Mouse (Mus musculus): Measurements from ENCODE around the gene Lct. TPM values are rescaled to one million over a fixed set of nuclear protein-coding genes. Genes with fewer than 3 reads are reported as not detected.
"Not testable (repeated sequence)": the region's sequence is repeated elsewhere in the genome, so short reads cannot be mapped to it uniquely, and the experiment has no call there.

The Lct gene
- polyA plus RNA-seq, 1 experiment: not detected

- no peak for TF ChIP-seq CTCF (IDR thresholded peaks at IDR 0.05; ENCODE audit: insufficient read depth, low read depth, low read length)
- TF ChIP-seq POLR2A (IDR thresholded peaks at IDR 0.05; ENCODE audit: insufficient read depth, low read depth, low read length): no peak
- Histone ChIP-seq H3K4me1 (ENCODE audit: control insufficient read depth, insufficient read depth, low read length) (peaks cover 5% of the 10 kb centered on the region; the same call in 1 of the 2 replicates), H3K4me3 (ENCODE audit: insufficient read depth, low read depth, low read length) (no peak overlapping the region), H3K27ac (ENCODE audit: insufficient read depth, low read depth, low read length) (no peak overlapping the region)
- 23% methylated on average over 3 of the region's 3 CpGs for WGBS
Measured at GRCm38 (mm10) chr1:128357452-128357851, 29.3 kb upstream of the Lct start.

GRCm38 (mm10) chr1:128353092-128353491, 25.0 kb upstream of the Lct start:
- TF ChIP-seq POLR2A (IDR thresholded peaks at IDR 0.05; ENCODE audit: insufficient read depth, low read depth, low read length) (no peak), CTCF (IDR thresholded peaks at IDR 0.05; ENCODE audit: insufficient read depth, low read depth, low read length) (no peak)
- no peak overlapping the region for H3K4me3 ChIP-seq (ENCODE audit: insufficient read depth, low read depth, low read length)
- no peak overlapping the region for H3K27ac ChIP-seq (ENCODE audit: insufficient read depth, low read depth, low read length)
- no peaks in the 10 kb centered on the region for H3K4me1 ChIP-seq (ENCODE audit: control insufficient read depth, insufficient read depth, low read length)
- 95% methylated on average over 3 of the region's 3 CpGs for WGBS

- TF ChIP-seq POLR2A (IDR thresholded peaks at IDR 0.05; ENCODE audit: insufficient read depth, low read depth, low read length) (no peak), CTCF (IDR thresholded peaks at IDR 0.05; ENCODE audit: insufficient read depth, low read depth, low read length) (no peak)
- Histone ChIP-seq H3K4me3 (ENCODE audit: insufficient read depth, low read depth, low read length) (no peak overlapping the region), H3K27ac (ENCODE audit: insufficient read depth, low read depth, low read length) (no peak overlapping the region), H3K4me1 (ENCODE audit: control insufficient read depth, insufficient read depth, low read length) (no peaks in the 10 kb centered on the region)
- 43% methylated on average over 10 of the region's 10 CpGs for WGBS
Measured at GRCm38 (mm10) chr1:128344232-128344631, 16.1 kb upstream of the Lct start.

- H3K4me1 ChIP-seq (ENCODE audit: control insufficient read depth, insufficient read depth, low read length): no peaks in the 10 kb centered on the region
- TF ChIP-seq CTCF (IDR thresholded peaks at IDR 0.05; ENCODE audit: insufficient read depth, low read depth, low read length): no peak
- no peak for TF ChIP-seq POLR2A (IDR thresholded peaks at IDR 0.05; ENCODE audit: insufficient read depth, low read depth, low read length)
- H3K4me3 ChIP-seq (ENCODE audit: insufficient read depth, low read depth, low read length): no peak overlapping the region
- no peak overlapping the region for H3K27ac ChIP-seq (ENCODE audit: insufficient read depth, low read depth, low read length)
- WGBS: 95% methylated on average over 13 of the region's 13 CpGs
Measured at GRCm38 (mm10) chr1:128337708-128338320, 9.7 kb upstream of the Lct start.

GRCm38 (mm10) chr1:128330313-128330712, 2.2 kb upstream of the Lct start:
- Histone ChIP-seq H3K27ac (ENCODE audit: insufficient read depth, low read depth, low read length) (no peak overlapping the region), H3K4me3 (ENCODE audit: insufficient read depth, low read depth, low read length) (no peak overlapping the region), H3K4me1 (ENCODE audit: control insufficient read depth, insufficient read depth, low read length) (no peaks in the 10 kb centered on the region)
- TF ChIP-seq POLR2A (IDR thresholded peaks at IDR 0.05; ENCODE audit: insufficient read depth, low read depth, low read length) (no peak), CTCF (IDR thresholded peaks at IDR 0.05; ENCODE audit: insufficient read depth, low read depth, low read length) (no peak)
- WGBS: 94% methylated on average over 1 of the region's 1 CpGs

- Histone ChIP-seq H3K4me1 (ENCODE audit: control insufficient read depth, insufficient read depth, low read length) (no peaks in the 10 kb centered on the region), H3K27ac (ENCODE audit: insufficient read depth, low read depth, low read length) (no peak overlapping the region), H3K4me3 (ENCODE audit: insufficient read depth, low read depth, low read length) (no peak overlapping the region)
- 96% methylated on average over 1 of the region's 1 CpGs for WGBS
- no peak for TF ChIP-seq CTCF (IDR thresholded peaks at IDR 0.05; ENCODE audit: insufficient read depth, low read depth, low read length)
- TF ChIP-seq POLR2A (IDR thresholded peaks at IDR 0.05; ENCODE audit: insufficient read depth, low read depth, low read length): no peak
Measured at GRCm38 (mm10) chr1:128327165-128327564, 953 bp downstream of the Lct start.

- 88% methylated on average over 2 of the region's 2 CpGs for WGBS
- TF ChIP-seq CTCF (IDR thresholded peaks at IDR 0.05; ENCODE audit: insufficient read depth, low read depth, low read length): no peak
- no peak for TF ChIP-seq POLR2A (IDR thresholded peaks at IDR 0.05; ENCODE audit: insufficient read depth, low read depth, low read length)
- H3K27ac ChIP-seq (ENCODE audit: insufficient read depth, low read depth, low read length): no peak overlapping the region
- no peak overlapping the region for H3K4me3 ChIP-seq (ENCODE audit: insufficient read depth, low read depth, low read length)
- no peaks in the 10 kb centered on the region for H3K4me1 ChIP-seq (ENCODE audit: control insufficient read depth, insufficient read depth, low read length)
Measured at GRCm38 (mm10) chr1:128324776-128325175, 3.3 kb downstream of the Lct start.

- Histone ChIP-seq H3K4me3 (ENCODE audit: insufficient read depth, low read depth, low read length) (no peak overlapping the region), H3K4me1 (ENCODE audit: control insufficient read depth, insufficient read depth, low read length) (no peaks in the 10 kb centered on the region), H3K27ac (ENCODE audit: insufficient read depth, low read depth, low read length) (no peak overlapping the region)
- WGBS: 91% methylated on average over 8 of the region's 8 CpGs
- no peak for TF ChIP-seq CTCF (IDR thresholded peaks at IDR 0.05; ENCODE audit: insufficient read depth, low read depth, low read length)
- no peak for TF ChIP-seq POLR2A (IDR thresholded peaks at IDR 0.05; ENCODE audit: insufficient read depth, low read depth, low read length)
Measured at GRCm38 (mm10) chr1:128323026-128323643, 5.0 kb downstream of the Lct start.

- WGBS: 91% methylated on average over 6 of the region's 6 CpGs
- not testable (repeated sequence) for H3K4me3 ChIP-seq (ENCODE audit: insufficient read depth, low read depth, low read length); H3K27ac ChIP-seq (ENCODE audit: insufficient read depth, low read depth, low read length); H3K4me1 ChIP-seq (ENCODE audit: control insufficient read depth, insufficient read depth, low read length)
Measured at GRCm38 (mm10) chr1:128319266-128319665, 8.9 kb downstream of the Lct start.

All from olfactory bulb, adult 2 months (tissue).